Mouse (Mus musculus) ES-E14 (cell line): ENCODE measurements around the gene Anp32b. TPM values are rescaled to one million over a fixed set of nuclear protein-coding genes. Genes with fewer than 3 reads are reported as not detected.

Experiments
- DNase-seq: peaks from one replicate; pipeline ENCODE4 v3.0.0-alpha.2; 2013; ENCODE audit warnings: low read depth, low spot score
- H3K27ac ChIP-seq: 2 replicates; pipeline ENCODE4 v1.5.1; 2012; ENCODE audit warnings: low read depth, mild to moderate bottlenecking, low read length, moderate library complexity, mixed read lengths; ENCODE audit not compliant: poor library complexity, insufficient read depth, severe bottlenecking
- H3K36me3 ChIP-seq: 2 replicates; pipeline ENCODE4 v1.6.1; 2012; ENCODE audit warnings: mild to moderate bottlenecking, low read length, moderate library complexity, mixed read lengths; ENCODE audit not compliant: control insufficient read depth, poor library complexity, insufficient read depth, severe bottlenecking
- H3K4me1 ChIP-seq, 2 experiments: fragments of 150-350 bp in 1 of 2; sonication (generic) in 1 of 2; 2 replicates each; pipeline ENCODE4 v1.6.1; 2012; ENCODE audit warnings: low read length in 2 of 2, mild to moderate bottlenecking in 1 of 2, mixed read lengths in 1 of 2; ENCODE audit not compliant: control insufficient read depth in 2 of 2, insufficient read depth in 2 of 2, poor library complexity in 1 of 2
- H3K4me3 ChIP-seq, 2 experiments: fragments of 150-350 bp in 1 of 2; sonication (generic) in 1 of 2; 2 replicates each; pipeline ENCODE4 v1.5.1; 2012; ENCODE audit warnings: low read length in 2 of 2, low read depth in 1 of 2, mild to moderate bottlenecking in 1 of 2, mixed read lengths in 1 of 2; ENCODE audit not compliant: insufficient read depth in 1 of 2, poor library complexity in 1 of 2, severe bottlenecking in 1 of 2
- H3K9ac ChIP-seq: 2 replicates; pipeline ENCODE4 v1.6.1; 2012; ENCODE audit warnings: low read depth, mild to moderate bottlenecking, low read length, mixed read lengths; ENCODE audit not compliant: poor library complexity, insufficient read depth, severe bottlenecking
- H3K9me3 ChIP-seq: fragments of 150-350 bp; sonication (generic); 2 replicates; pipeline ENCODE4 v1.6.1; 2012; ENCODE audit warnings: low read depth, mild to moderate bottlenecking, low read length; ENCODE audit not compliant: control insufficient read depth, insufficient read depth
- CHD2 ChIP-seq: IDR thresholded peaks from 2 replicates; pipeline ENCODE4 v1.6.1; 2014; ENCODE audit warnings: mild to moderate bottlenecking, low read depth, low read length, inconsistent platforms
- HCFC1 ChIP-seq: IDR thresholded peaks from 2 replicates; pipeline ENCODE4 v1.6.1; 2012; ENCODE audit warnings: low read length, inconsistent platforms, borderline replicate concordance; ENCODE audit not compliant: insufficient read depth
- MAFK ChIP-seq: IDR thresholded peaks from 2 replicates; pipeline ENCODE4 v1.6.1; 2014; ENCODE audit warnings: mild to moderate bottlenecking, low read depth, low read length, inconsistent platforms; ENCODE audit not compliant: insufficient read depth
- ZC3H11A ChIP-seq: IDR thresholded peaks from 2 replicates; pipeline ENCODE4 v1.6.1; 2012; ENCODE audit warnings: low read depth, mild to moderate bottlenecking, inconsistent platforms, low read length, borderline replicate concordance
- ZNF384 ChIP-seq: IDR thresholded peaks from 2 replicates; pipeline ENCODE4 v1.6.1; 2012; ENCODE audit warnings: low read depth, low read length, inconsistent platforms
- in situ Hi-C, 2 experiments: fragments of 600-800 bp; cut with MboI; formaldehyde crosslinking; loops; one replicate each; pipeline ENCODE4 v1.15.1; 2025; ENCODE audit warnings: low sequenced_read_pairs in 2 of 2, inconsistent platforms in 1 of 2; ENCODE audit not compliant: unreplicated experiment in 2 of 2
- total RNA-seq: library from RNA; depleted of rRNA; stranded (reverse); fragments of 300-350 nt; gene quantifications from 2 replicates; pipeline ENCODE4 v1.2.3, GENCODE M21; 2012

The Anp32b gene
- total RNA-seq, 1 experiment: 49.5 TPM

- DNase-seq: no peak
- in situ Hi-C loops: no loop called here
- H3K4me3 ChIP-seq: peak overlapping the region; percentile 64 to 95
- peak overlapping the region; percentile 96 for H3K27ac ChIP-seq
- TF ChIP-seq CHD2: no peak
- no peak for TF ChIP-seq MAFK
- TF ChIP-seq HCFC1: no peak
- TF ChIP-seq ZC3H11A: no peak
- no peak for TF ChIP-seq ZNF384
- H3K9ac ChIP-seq: peak overlapping the region; percentile 98
- peaks cover 8 to 13% of the 10 kb centered on the region in 2 experiments; a peak in 3 of 4 replicates for H3K4me1 ChIP-seq
- H3K36me3 ChIP-seq: peaks cover 4% of the 10 kb centered on the region; the same call in 1 of the 2 replicates
- H3K9me3 ChIP-seq: no peaks in the 10 kb centered on the region
Observed at GRCm38 (mm10) chr4:46451240-46451757, 597 bp downstream of the Anp32b start.

- H3K9ac ChIP-seq: peak overlapping the region; percentile 98
- in situ Hi-C loops: no loop called here
- peak overlapping the region; percentile 96 for H3K27ac ChIP-seq
- TF ChIP-seq CHD2 (no peak), ZC3H11A (no peak), HCFC1 (no peak), ZNF384 (no peak), MAFK (no peak)
- peaks cover 4% of the 10 kb centered on the region for H3K36me3 ChIP-seq
- H3K4me1 ChIP-seq: peaks cover 11 to 13% of the 10 kb centered on the region in 2 experiments; a peak in 3 of 4 replicates
- H3K9me3 ChIP-seq: no peaks in the 10 kb centered on the region
- DNase-seq: no peak
- H3K4me3 ChIP-seq: peak overlapping the region; percentile 64 to 95
Observed at GRCm38 (mm10) chr4:46451758-46452480, 1.2 kb downstream of the Anp32b start.

DNA sequence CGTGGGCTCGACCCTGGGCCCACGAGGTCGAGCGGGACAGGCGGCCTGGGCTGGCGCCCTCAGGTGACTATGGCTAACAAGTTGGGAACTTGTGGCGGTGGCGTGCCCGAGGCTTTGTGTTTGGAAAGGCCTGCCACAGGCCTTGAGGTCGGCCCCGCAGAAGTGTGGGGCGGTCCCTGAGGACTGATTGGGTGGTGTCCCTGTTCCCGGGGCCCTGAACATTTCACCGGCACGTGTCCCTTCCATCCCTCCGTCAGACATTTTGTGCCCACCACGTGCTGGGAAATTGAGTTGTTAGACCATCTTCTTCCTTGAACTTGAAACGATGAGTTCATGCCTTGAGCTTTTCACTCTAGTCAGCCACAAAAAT lies 1.8 kb downstream of the Anp32b start:
- peak; percentile 69 for DNase-seq
- peak overlapping the region; percentile 64 to 95 for H3K4me3 ChIP-seq
- no peak for TF ChIP-seq ZNF384
- no peak for TF ChIP-seq ZC3H11A
- TF ChIP-seq MAFK: no peak
- TF ChIP-seq CHD2: no peak
- no peak for TF ChIP-seq HCFC1
- H3K27ac ChIP-seq: peak overlapping the region; percentile 96
- H3K9ac ChIP-seq: peak overlapping the region; percentile 98
- in situ Hi-C loops: no loop called here
- peaks cover 13% of the 10 kb centered on the region in 2 experiments; a peak in 3 of 4 replicates for H3K4me1 ChIP-seq
- no peaks in the 10 kb centered on the region for H3K9me3 ChIP-seq
- H3K36me3 ChIP-seq: peaks cover 5% of the 10 kb centered on the region

GRCm38 (mm10) chr4:46452855-46453719 lies 2.4 kb downstream of the Anp32b start:
- H3K4me3 ChIP-seq: peak overlapping the region; percentile 64 to 95
- no peak for DNase-seq
- H3K9ac ChIP-seq: peak overlapping the region; percentile 98
- peaks cover 13 to 17% of the 10 kb centered on the region in 2 experiments; a peak in 3 of 4 replicates for H3K4me1 ChIP-seq
- TF ChIP-seq MAFK: no peak
- TF ChIP-seq HCFC1: no peak
- TF ChIP-seq CHD2: no peak
- TF ChIP-seq ZNF384: no peak
- no peak for TF ChIP-seq ZC3H11A
- H3K36me3 ChIP-seq: peaks cover 6% of the 10 kb centered on the region
- in situ Hi-C loops: no loop called here
- H3K27ac ChIP-seq: peak overlapping the region; percentile 96; the same call in 1 of the 2 replicates
- no peaks in the 10 kb centered on the region for H3K9me3 ChIP-seq
